ENCODE assay signal across 24 mouse cellular contexts in genomic region chr3:126638259-126638658, GRCm38 (mm10). TPM values are rescaled to one million over a fixed set of nuclear protein-coding genes. Genes with fewer than 3 reads are reported as not detected.
DNase-seq lines count a peak whose midpoint lies in the region; ATAC-seq and TF ChIP-seq lines count a peak whose summit lies in the region.
"Had no signal": no experiment of that assay in that cellular context is flagged by ENCODE, and none has a peak within 500 bp of the region (broad histone marks: within the 10 kb centered on the region; RNA-seq: fewer than 3 reads in every experiment).

No protein-coding gene starts in this region.

- 31% methylated on average over 1 of the region's 1 CpGs for WGBS in heart, embryonic 12.5 days
- WGBS in heart, postnatal 0 days: 16% methylated on average over 1 of the region's 1 CpGs
- WGBS in intestine, embryonic 15.5 days: 28% methylated on average over 1 of the region's 1 CpGs
- WGBS in large intestine, adult 2 months: 18% methylated on average over 1 of the region's 1 CpGs

- H3K36me3 ChIP-seq in heart, embryonic 12.5 days: no peaks in the 10 kb centered on the region
- H3K36me3 ChIP-seq in heart, postnatal 0 days (replicated peaks; ENCODE audit: control insufficient read depth, insufficient read depth, low read length): no peaks in the 10 kb centered on the region
- H3K36me3 ChIP-seq in intestine, embryonic 15.5 days: no peaks in the 10 kb centered on the region
- H3K36me3 ChIP-seq: limb, embryonic 12.5 days; liver, embryonic 15.5 days; midbrain, embryonic 10.5 days; midbrain, embryonic 15.5 days; neural tube, embryonic 15.5 days had no signal

- no peak for DNase-seq in heart, adult 11 months
- DNase-seq in heart, postnatal 0 days (ENCODE audit: low spot score): no peak
- no peak for DNase-seq in heart, postnatal 10 days
- DNase-seq in large intestine, adult 2 months (ENCODE audit: low read depth, low spot score): peak; percentile 42
- DNase-seq in left cerebral cortex, adult 2 months (ENCODE audit: extremely low spot score in 1 of 2, low spot score in 2 of 2): no peak
- DNase-seq: adrenal gland, postnatal 14 days; cerebellum, adult 11 months; cerebellum, adult 9-10 months; cerebellum, postnatal 36 days; gastrocnemius, postnatal 36 days; kidney, adult 9 months; kidney, postnatal 10 days; layer of hippocampus, adult 9-11 months; thymus, adult 2 months; thymus, postnatal 36 days had no signal

- no peak overlapping the region; the same call in 1 of the 2 replicates for H3K4me2 ChIP-seq in heart, embryonic 12.5 days
- H3K4me2 ChIP-seq in heart, postnatal 0 days (ENCODE audit: low read depth, low read length): 0 out of 2 replicates have a peak overlapping the region, but pooled peaks have one; percentile 51
- H3K4me2 ChIP-seq in intestine, embryonic 15.5 days (replicated peaks): no peak overlapping the region
- H3K4me2 ChIP-seq: hindbrain, embryonic 14.5 days; limb, embryonic 12.5 days; liver, embryonic 15.5 days; midbrain, embryonic 15.5 days; neural tube, embryonic 15.5 days had no signal

- TF ChIP-seq EP300 in heart, postnatal 0 days (IDR thresholded peaks at IDR 0.05; ENCODE audit: low read depth): no peak

- H3K9ac ChIP-seq in heart, embryonic 12.5 days: peak overlapping the region; percentile 35; the same call in 1 of the 2 replicates
- H3K9ac ChIP-seq in heart, postnatal 0 days (replicated peaks; ENCODE audit: low read depth, low read length): no peak overlapping the region
- no peak overlapping the region for H3K9ac ChIP-seq in intestine, embryonic 15.5 days
- H3K9ac ChIP-seq: hindbrain, embryonic 14.5 days; limb, embryonic 12.5 days; liver, embryonic 15.5 days; midbrain, embryonic 15.5 days; neural tube, embryonic 15.5 days had no signal

- no peak overlapping the region for H3K4me3 ChIP-seq in heart, embryonic 12.5 days
- H3K4me3 ChIP-seq in heart, postnatal 0 days (ENCODE audit: low read depth, low read length): no peak overlapping the region
- H3K4me3 ChIP-seq in intestine, embryonic 15.5 days (replicated peaks): no peak overlapping the region
- H3K4me3 ChIP-seq in left cerebral cortex, adult 2 months: no peak overlapping the region
- H3K4me3 ChIP-seq: limb, embryonic 12.5 days; liver, embryonic 15.5 days; midbrain, embryonic 10.5 days; midbrain, embryonic 15.5 days; neural tube, embryonic 15.5 days had no signal

- H3K9me3 ChIP-seq in heart, embryonic 12.5 days (replicated peaks): no peaks in the 10 kb centered on the region
- no peaks in the 10 kb centered on the region for H3K9me3 ChIP-seq in heart, postnatal 0 days (replicated peaks; ENCODE audit: control insufficient read depth, low read length)
- no peaks in the 10 kb centered on the region for H3K9me3 ChIP-seq in intestine, embryonic 15.5 days
- H3K9me3 ChIP-seq: limb, embryonic 12.5 days; liver, embryonic 15.5 days; midbrain, embryonic 10.5 days; midbrain, embryonic 15.5 days; neural tube, embryonic 15.5 days had no signal

- intact Hi-C loops in heart, postnatal 10 days (cut with DNase I): no loop called here
- intact Hi-C loops in left cerebral cortex, adult 2 months (cut with DNase I): no loop called here

- H3K4me1 ChIP-seq in heart, embryonic 12.5 days (replicated peaks): peaks cover 44% of the 10 kb centered on the region
- peaks cover 37% of the 10 kb centered on the region for H3K4me1 ChIP-seq in heart, postnatal 0 days (ENCODE audit: control insufficient read depth, insufficient read depth)
- H3K4me1 ChIP-seq in intestine, embryonic 15.5 days (replicated peaks): peaks cover 11% of the 10 kb centered on the region
- H3K4me1 ChIP-seq: liver, embryonic 15.5 days had no signal

- H3K27ac ChIP-seq in heart, embryonic 12.5 days (ENCODE audit: poor library complexity, severe bottlenecking): peak overlapping the region; percentile 93
- H3K27ac ChIP-seq in heart, postnatal 0 days (ENCODE audit: low read depth): peak overlapping the region; percentile 95
- peak overlapping the region; percentile 41 for H3K27ac ChIP-seq in intestine, embryonic 15.5 days
- no peak overlapping the region for H3K27ac ChIP-seq in left cerebral cortex, adult 2 months
- H3K27ac ChIP-seq: hindbrain, embryonic 14.5 days; limb, embryonic 12.5 days; liver, embryonic 15.5 days; midbrain, embryonic 10.5 days; midbrain, embryonic 15.5 days; neural tube, embryonic 15.5 days had no signal

- H3K27me3 ChIP-seq in heart, embryonic 12.5 days (replicated peaks): no peaks in the 10 kb centered on the region
- no peaks in the 10 kb centered on the region for H3K27me3 ChIP-seq in heart, postnatal 0 days (ENCODE audit: control insufficient read depth, insufficient read depth, low read length)
- no peaks in the 10 kb centered on the region for H3K27me3 ChIP-seq in intestine, embryonic 15.5 days (replicated peaks)
- H3K27me3 ChIP-seq: limb, embryonic 12.5 days; liver, embryonic 15.5 days; midbrain, embryonic 15.5 days; neural tube, embryonic 15.5 days had no signal

- no peak for ATAC-seq in heart, embryonic 12.5 days (ENCODE audit: insufficient number of reproducible peaks, low FRiP score)
- ATAC-seq in heart, postnatal 0 days (ENCODE audit: insufficient read depth, low read depth): no peak
- peak; percentile 83 for ATAC-seq in intestine, embryonic 15.5 days
- ATAC-seq: CD4-positive, CD25-positive, alpha-beta regulatory T cell, adult 4 months had no signal

- TF ChIP-seq CTCF in heart, postnatal 0 days (IDR thresholded peaks at IDR 0.05; ENCODE audit: low read depth): no peak
- TF ChIP-seq CTCF in left cerebral cortex, adult 2 months (IDR thresholded peaks at IDR 0.05): no peak

RNA-seq across cellular contexts. Expression of gene Camk2d, which starts 42.2 kb away (rescaled TPM):
- polyA plus RNA-seq in heart, embryonic 12.5 days (2016; fragmentation: Nextera tagmentation; extraction: Ambion mirVana): 125 and 136 TPM in 2 replicates
- total RNA-seq in heart, postnatal 0 days (2014; rRNA removed; ENCODE audit: low replicate concordance): 191 and 217 TPM in 2 replicates
- polyA plus RNA-seq in heart, postnatal 0 days (2015; fragmentation: Nextera tagmentation; extraction: Ambion mirVana): 96.2 and 109 TPM in 2 replicates
- total RNA-seq in heart, postnatal 10 days (2021): 100 to 1,000 TPM; 187 to 196 TPM
- polyA plus RNA-seq in intestine, embryonic 15.5 days (2015; fragmentation: Nextera tagmentation; extraction: Ambion mirVana): 37.8 and 39.9 TPM in 2 replicates
- polyA plus RNA-seq in large intestine, adult 2 months (2012; rRNA removed): 91.8 and 138 TPM in 2 replicates
- total RNA-seq in left cerebral cortex, adult 2 months (2021): 100 to 1,000 TPM; 176 to 181 TPM
